ENCODE assay signal across 24 mouse cellular contexts in genomic region chr3:28343204-28343603, GRCm38 (mm10).
DNase-seq lines count a peak whose midpoint lies in the region; ATAC-seq lines count a peak whose summit lies in the region.
"Had no signal": no experiment of that assay in that cellular context is flagged by ENCODE, and none has a peak within 500 bp of the region (broad histone marks: within the 10 kb centered on the region; RNA-seq: fewer than 3 reads in every experiment).

No protein-coding gene starts in this region.

- DNase-seq in adrenal gland, postnatal 14 days = peak; percentile 8
- DNase-seq in adrenal gland, postnatal 4 days (ENCODE audit: low spot score in 2 of 2) = no peak
- peak; percentile 49 for DNase-seq in heart, adult 11 months
- no peak for DNase-seq in heart, postnatal 14 days
- peak; percentile 54 for DNase-seq in midbrain, embryonic 11.5 days (ENCODE audit: low spot score, missing footprints)
- DNase-seq in gastrocnemius, postnatal 4 days (ENCODE audit: low spot score in 2 of 2) = no peak
- DNase-seq: cerebellum, adult 11-12 months; cerebellum, adult 9-10 months; cerebellum, postnatal 25 days; gastrocnemius, adult 2 months; gastrocnemius, postnatal 25 days; heart, adult 2 months had no signal

- no peak overlapping the region for H3K4me3 ChIP-seq in midbrain, embryonic 11.5 days (ENCODE audit: low read depth, low read length)
- H3K4me3 ChIP-seq in midbrain, embryonic 16.5 days (ENCODE audit: low read depth, low read length) = no peak overlapping the region
- H3K4me3 ChIP-seq: embryonic facial prominence, embryonic 12.5 days; forebrain, embryonic 12.5 days; gastrocnemius, adult 2 months; heart, adult 2 months; heart, embryonic 15.5 days; hindbrain, embryonic 10.5 days had no signal

- H3K4me2 ChIP-seq in midbrain, embryonic 11.5 days = no peak overlapping the region
- no peak overlapping the region for H3K4me2 ChIP-seq in midbrain, embryonic 16.5 days (ENCODE audit: low read length)
- H3K4me2 ChIP-seq: embryonic facial prominence, embryonic 12.5 days; forebrain, embryonic 12.5 days; heart, embryonic 11.5 days; heart, embryonic 15.5 days had no signal

- H3K27ac ChIP-seq in midbrain, embryonic 11.5 days (ENCODE audit: low read depth, low read length) = no peak overlapping the region
- H3K27ac ChIP-seq in midbrain, embryonic 16.5 days (ENCODE audit: low read length) = no peak overlapping the region
- H3K27ac ChIP-seq: embryonic facial prominence, embryonic 12.5 days; forebrain, embryonic 12.5 days; gastrocnemius, adult 2 months; heart, adult 2 months; heart, embryonic 15.5 days; hindbrain, embryonic 10.5 days had no signal

- no peaks in the 10 kb centered on the region for H3K36me3 ChIP-seq in midbrain, embryonic 11.5 days (ENCODE audit: control insufficient read depth, insufficient read depth, low read length)
- no peaks in the 10 kb centered on the region for H3K36me3 ChIP-seq in midbrain, embryonic 16.5 days (ENCODE audit: control insufficient read depth, insufficient read depth, low read length)
- H3K36me3 ChIP-seq: embryonic facial prominence, embryonic 12.5 days; forebrain, embryonic 12.5 days; heart, embryonic 15.5 days; hindbrain, embryonic 10.5 days had no signal

- H3K4me1 ChIP-seq in midbrain, embryonic 11.5 days (ENCODE audit: control insufficient read depth, insufficient read depth, low read length) = no peaks in the 10 kb centered on the region
- peaks cover 10% of the 10 kb centered on the region for H3K4me1 ChIP-seq in midbrain, embryonic 16.5 days (ENCODE audit: control insufficient read depth, insufficient read depth, low read length)
- H3K4me1 ChIP-seq: embryonic facial prominence, embryonic 12.5 days; forebrain, embryonic 12.5 days; heart, embryonic 15.5 days; hindbrain, embryonic 10.5 days had no signal

- 88% methylated on average over 3 of the region's 3 CpGs for WGBS in midbrain, embryonic 11.5 days
- 91% methylated on average over 3 of the region's 3 CpGs for WGBS in midbrain, embryonic 16.5 days

- intact Hi-C loops in heart, postnatal 14 days (cut with DNase I) = no loop called here

- no peaks in the 10 kb centered on the region for H3K27me3 ChIP-seq in midbrain, embryonic 11.5 days (ENCODE audit: control insufficient read depth, insufficient read depth, low read length)
- H3K27me3 ChIP-seq in midbrain, embryonic 16.5 days (ENCODE audit: control insufficient read depth, insufficient read depth, low read depth, low read length) = no peaks in the 10 kb centered on the region
- H3K27me3 ChIP-seq: CH12.LX; embryonic facial prominence, embryonic 12.5 days; forebrain, embryonic 12.5 days; heart, embryonic 15.5 days; Patski had no signal

- no peak for ATAC-seq in midbrain, embryonic 11.5 days (ENCODE audit: low FRiP score)
- ATAC-seq in midbrain, embryonic 16.5 days = no peak
- ATAC-seq: activated CD4-positive, CD25-positive, alpha-beta regulatory T cell, adult 4 months; hindbrain, embryonic 16.5 days; inflammation-experienced regulatory T-cells, adult 6 months; intestine, postnatal 0 days; Patski had no signal

- H3K9ac ChIP-seq in midbrain, embryonic 11.5 days (ENCODE audit: low read length) = no peak overlapping the region
- no peak overlapping the region for H3K9ac ChIP-seq in midbrain, embryonic 16.5 days (ENCODE audit: low read depth, low read length)
- H3K9ac ChIP-seq: embryonic facial prominence, embryonic 12.5 days; forebrain, embryonic 12.5 days; heart, embryonic 15.5 days had no signal

- no peaks in the 10 kb centered on the region for H3K9me3 ChIP-seq in midbrain, embryonic 11.5 days (ENCODE audit: control insufficient read depth, low read length)
- H3K9me3 ChIP-seq in midbrain, embryonic 16.5 days (replicated peaks; ENCODE audit: control insufficient read depth, low read length, poor library complexity, severe bottlenecking) = no peaks in the 10 kb centered on the region
- H3K9me3 ChIP-seq: embryonic facial prominence, embryonic 12.5 days; forebrain, embryonic 12.5 days; heart, embryonic 15.5 days; hindbrain, embryonic 10.5 days had no signal

Comparison
In these comparisons a context has a peak if more than half of its experiments do, and no peak if none do; other contexts are left out.
1. DNase-seq: peak in adrenal gland, postnatal 14 days (single experiment), heart, adult 11 months (single experiment) and midbrain, embryonic 11.5 days (single experiment); none in adrenal gland, postnatal 4 days (0 of 2), heart, postnatal 14 days (0 of 2) and gastrocnemius, postnatal 4 days (0 of 2).